Mouse (Mus musculus): Measurements from ENCODE around the gene Sirt2. TPM values are rescaled to one million over a fixed set of nuclear protein-coding genes. Genes with fewer than 3 reads are reported as not detected.
A peak's percentile ranks its signal among the peaks of the same experiment; 100 is the strongest.

The Sirt2 gene
- total and polyA plus RNA-seq, 3 experiments = 40.9 to 128 (median 68.3) TPM

- no peak for TF ChIP-seq POLR2AphosphoS2 (IDR thresholded peaks at IDR 0.05; ENCODE audit: low read depth, low read length)
- no peak; the same call in 1 of the 2 replicates for TF ChIP-seq HCFC1 (IDR thresholded peaks at IDR 0.05; ENCODE audit: low read depth, low read length)
- TF ChIP-seq MYC (IDR thresholded peaks at IDR 0.05; ENCODE audit: low read depth, low read length) = peak; percentile 74
- no peak for TF ChIP-seq BHLHE40 (IDR thresholded peaks at IDR 0.05; ENCODE audit: low read depth, low read length)
- TF ChIP-seq ZKSCAN1 (IDR thresholded peaks at IDR 0.05; ENCODE audit: borderline replicate concordance, low read depth, low read length) = no peak
- TF ChIP-seq ZMIZ1 (IDR thresholded peaks at IDR 0.05; ENCODE audit: low read depth, low read length) = no peak
- TF ChIP-seq UBTF (IDR thresholded peaks at IDR 0.05; ENCODE audit: low read depth, low read length) = no peak
- no peak for TF ChIP-seq CHD1 (IDR thresholded peaks at IDR 0.05; ENCODE audit: low read depth, low read length)
Measured at GRCm38 (mm10) chr7:28726600-28726999, 39.9 kb upstream of the Sirt2 start (continued).

GRCm38 (mm10) chr7:28727649-28728340, 38.7 kb upstream of the Sirt2 start:
- no peak overlapping the region for H3K9ac ChIP-seq (ENCODE audit: insufficient read depth, low read depth)
- in situ Hi-C loops (cut with MboI; ENCODE audit: low pct_ligation_motif_present, low pct_unique_long_range_greater_than_20kb, low sequenced_read_pairs) (no loop called here), dilution Hi-C loops (cut with MboI; ENCODE audit: extremely low pct_ligation_motif_present, extremely low pct_unique_long_range_greater_than_20kb, low sequenced_read_pairs) (no loop called here)
- H3K4me3 ChIP-seq (replicated peaks in 1 of 3; ENCODE audit: low read depth in 2 of 3, low read length in 2 of 3, poor library complexity in 1 of 3) = no peak overlapping the region
- H3K4me1 ChIP-seq (ENCODE audit: control insufficient read depth in 1 of 2, insufficient read depth in 2 of 2) = 0 out of 4 replicates have a peak, but pooled peaks cover 0 to 2% of the 10 kb centered on the region in 2 experiments
- no peak overlapping the region for H3K4me2 ChIP-seq (ENCODE audit: insufficient read depth, low read depth, poor library complexity, severe bottlenecking)
- H3K36me3 ChIP-seq (replicated peaks in 1 of 2; ENCODE audit: control insufficient read depth in 1 of 2, insufficient read depth in 1 of 2, low read length in 1 of 2) = no peaks in the 10 kb centered on the region
- H3K9me3 ChIP-seq (replicated peaks; ENCODE audit: low read length) = peaks cover 22% of the 10 kb centered on the region
- H3K79me2 ChIP-seq (replicated peaks; ENCODE audit: control insufficient read depth, extremely low read depth, insufficient read depth, poor library complexity, severe bottlenecking) = no peaks in the 10 kb centered on the region
- H3K27me3 ChIP-seq (replicated peaks) = peaks cover 3% of the 10 kb centered on the region
- TF ChIP-seq USF2 (conservative IDR thresholded peaks at IDR 0.05; ENCODE audit: low read depth, low read length) (no peak), RAD21 (IDR thresholded peaks at IDR 0.05; ENCODE audit: low read depth, low read length) (no peak), CTCF (conservative IDR thresholded peaks at IDR 0.05 in 1 of 2, IDR thresholded peaks at IDR 0.05 in 1 of 2; ENCODE audit: low read depth in 2 of 2, low read length in 2 of 2) (peak; percentile 12 to 38; a peak in 2 of 4 replicates), PAX5 (IDR thresholded peaks at IDR 0.05; ENCODE audit: low read length) (no peak)
- H3K27ac ChIP-seq (ENCODE audit: insufficient read depth, low read depth) = no peak overlapping the region
- no peak for DNase-seq (ENCODE audit: extremely low read depth)

- Histone ChIP-seq H3K9ac (ENCODE audit: insufficient read depth, low read depth) (no peak overlapping the region), H3K27me3 (replicated peaks) (peaks cover 3% of the 10 kb centered on the region), H3K4me2 (ENCODE audit: insufficient read depth, low read depth, poor library complexity, severe bottlenecking) (no peak overlapping the region), H3K36me3 (replicated peaks in 1 of 2; ENCODE audit: control insufficient read depth in 1 of 2, insufficient read depth in 1 of 2, low read length in 1 of 2) (peaks cover 0 to 6% of the 10 kb centered on the region in 2 experiments), H3K27ac (ENCODE audit: insufficient read depth, low read depth) (no peak overlapping the region), H3K4me3 (replicated peaks in 1 of 3; ENCODE audit: low read depth in 2 of 3, low read length in 2 of 3, poor library complexity in 1 of 3) (no peak overlapping the region), H3K4me1 (ENCODE audit: control insufficient read depth in 1 of 2, insufficient read depth in 2 of 2) (no peaks in the 10 kb centered on the region), H3K79me2 (replicated peaks; ENCODE audit: control insufficient read depth, extremely low read depth, insufficient read depth, poor library complexity, severe bottlenecking) (no peaks in the 10 kb centered on the region), H3K9me3 (replicated peaks; ENCODE audit: low read length) (peaks cover 18% of the 10 kb centered on the region)
- dilution Hi-C loops (cut with MboI; ENCODE audit: extremely low pct_ligation_motif_present, extremely low pct_unique_long_range_greater_than_20kb, low sequenced_read_pairs) (no loop called here), in situ Hi-C loops (cut with MboI; ENCODE audit: low pct_ligation_motif_present, low pct_unique_long_range_greater_than_20kb, low sequenced_read_pairs) (no loop called here)
- no peak for DNase-seq (ENCODE audit: extremely low read depth)
- no peak for TF ChIP-seq ZNF384 (IDR thresholded peaks at IDR 0.05; ENCODE audit: low read depth, low read length)
- TF ChIP-seq CHD2 (IDR thresholded peaks at IDR 0.05; ENCODE audit: low read length) = no peak
- TF ChIP-seq MEF2A (IDR thresholded peaks at IDR 0.05; ENCODE audit: borderline replicate concordance, low read depth, low read length) = no peak
- TF ChIP-seq RCOR1 (conservative IDR thresholded peaks at IDR 0.05; ENCODE audit: low read depth, low read length) = no peak
- no peak for TF ChIP-seq MAX (IDR thresholded peaks at IDR 0.05; ENCODE audit: low read length)
- no peak for TF ChIP-seq E2F4 (IDR thresholded peaks at IDR 0.05; ENCODE audit: insufficient replicate concordance, low read depth, low read length)
- TF ChIP-seq MAZ (IDR thresholded peaks at IDR 0.05; ENCODE audit: low read depth, low read length) = no peak
- TF ChIP-seq ZKSCAN1 (IDR thresholded peaks at IDR 0.05; ENCODE audit: borderline replicate concordance, low read depth, low read length) = no peak
- no peak for TF ChIP-seq ELF1 (IDR thresholded peaks at IDR 0.05; ENCODE audit: low read depth, low read length)
- no peak for TF ChIP-seq BHLHE40 (IDR thresholded peaks at IDR 0.05; ENCODE audit: low read depth, low read length)
- TF ChIP-seq KAT2A (IDR thresholded peaks at IDR 0.05; ENCODE audit: insufficient replicate concordance, low read length) = no peak
- TF ChIP-seq JUN (IDR thresholded peaks at IDR 0.05; ENCODE audit: insufficient read depth, low read depth, low read length) = no peak
- no peak for TF ChIP-seq CHD1 (IDR thresholded peaks at IDR 0.05; ENCODE audit: low read depth, low read length)
- TF ChIP-seq ZC3H11A (IDR thresholded peaks at IDR 0.05; ENCODE audit: low read depth, low read length) = no peak
- TF ChIP-seq TBP (conservative IDR thresholded peaks at IDR 0.05; ENCODE audit: low read depth, low read length) = no peak
Measured at GRCm38 (mm10) chr7:28732341-28733142, 34.0 kb upstream of the Sirt2 start.
